Mouse (Mus musculus) megakaryocyte, embryonic 14.5 days (primary cell): ENCODE data around the gene Arhgef25.

Experiments
- FLI1 ChIP-seq: IDR thresholded peaks from 2 replicates; pipeline ENCODE4 v1.6.1; 2012; ENCODE audit warnings: low read length, inconsistent platforms, mixed read lengths
- GATA1 ChIP-seq: IDR thresholded peaks from 3 replicates; pipeline ENCODE4 v1.6.1; 2012; ENCODE audit warnings: mixed read lengths, low read length, inconsistent platforms, borderline replicate concordance

- TF ChIP-seq GATA1 = no peak
- TF ChIP-seq FLI1 = no peak
These were observed 33.4 kb downstream of the Arhgef25 start for GRCm38 (mm10) chr10:127156511-127156910.
